Mouse (Mus musculus): ENCODE data around the gene Adgre5. TPM values are rescaled to one million over a fixed set of nuclear protein-coding genes. Genes with fewer than 3 reads are reported as not detected.

The Adgre5 gene
- polyA plus RNA-seq, 1 experiment, result 114 TPM

DNA sequence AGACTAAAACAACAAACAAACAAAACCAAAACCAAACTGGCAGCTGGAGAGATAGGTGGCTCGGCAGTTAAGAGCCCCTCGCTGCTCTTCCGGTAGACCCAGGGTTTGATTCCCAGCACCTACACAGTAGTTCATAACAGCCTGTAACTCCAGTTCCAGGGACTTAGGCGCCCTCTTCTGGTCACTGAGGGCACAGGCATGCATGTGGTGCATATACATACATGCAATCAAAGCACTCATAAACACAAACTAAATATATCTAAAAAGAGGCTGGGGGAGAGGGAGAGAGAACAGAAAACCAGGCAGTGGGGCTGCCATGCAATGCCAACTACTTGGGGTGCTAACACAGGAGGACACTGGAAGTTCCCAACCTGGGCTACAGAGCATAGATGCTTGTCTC is 3.8 kb downstream of the Adgre5 start:
- Histone ChIP-seq H3K4me3 (ENCODE audit: insufficient read depth, poor library complexity, severe bottlenecking) (no peak overlapping the region), H3K36me3 (ENCODE audit: control insufficient read depth, insufficient read depth) (peaks cover 7% of the 10 kb centered on the region)
- TF ChIP-seq CTCF (IDR thresholded peaks at IDR 0.05; ENCODE audit: control insufficient read depth, insufficient read depth, insufficient read length) (peak; percentile 0), MYOD1 (IDR thresholded peaks at IDR 0.05; ENCODE audit: control insufficient read depth, insufficient read length, low read depth) (no peak)

DNA sequence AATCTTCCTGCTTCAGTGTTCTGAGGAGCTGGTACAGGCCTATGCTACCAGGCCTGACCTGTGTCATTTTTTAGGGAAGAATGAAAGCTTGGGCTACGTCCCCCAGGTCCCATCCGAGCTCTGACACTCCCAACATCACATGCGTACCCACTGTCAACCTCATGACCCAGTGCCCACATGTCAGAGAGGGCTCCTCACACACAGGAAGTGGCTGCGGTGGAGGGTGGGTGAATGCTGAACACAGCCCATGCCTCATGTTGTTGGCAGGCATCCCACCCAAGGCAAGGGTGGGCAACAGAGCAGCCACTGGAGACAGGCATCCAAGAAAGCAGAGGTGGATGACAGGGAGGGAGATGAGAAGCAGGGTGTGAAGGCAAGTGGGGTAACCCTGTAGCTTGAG is 4.4 kb downstream of the Adgre5 start:
- H3K79me2 ChIP-seq (ENCODE audit: control insufficient read depth, insufficient read depth), result peaks cover 69% of the 10 kb centered on the region
- peaks cover 30% of the 10 kb centered on the region for H3K79me3 ChIP-seq (ENCODE audit: low read depth)
- no peak overlapping the region for H3K4me3 ChIP-seq (ENCODE audit: insufficient read depth, poor library complexity, severe bottlenecking)
- H3ac ChIP-seq (ENCODE audit: control insufficient read depth, insufficient read length, low read depth), result no peak overlapping the region
- TF ChIP-seq MAX (IDR thresholded peaks at IDR 0.05) (no peak), MYOD1 (IDR thresholded peaks at IDR 0.05; ENCODE audit: control insufficient read depth, insufficient read length, low read depth) (no peak), CTCF (IDR thresholded peaks at IDR 0.05; ENCODE audit: control insufficient read depth, insufficient read depth, insufficient read length) (no peak), MYOG (IDR thresholded peaks at IDR 0.05; ENCODE audit: control insufficient read depth, extremely low read depth, insufficient read length) (no peak), CEBPB (IDR thresholded peaks at IDR 0.05; ENCODE audit: low read depth) (no peak), USF1 (IDR thresholded peaks at IDR 0.05; ENCODE audit: low read depth) (no peak), FOSL1 (IDR thresholded peaks at IDR 0.05; ENCODE audit: insufficient read depth, low read length, poor library complexity, severe bottlenecking) (no peak)
- no peaks in the 10 kb centered on the region for H3K27me3 ChIP-seq (ENCODE audit: control insufficient read depth, insufficient read depth, insufficient read length)
- H3K36me3 ChIP-seq (ENCODE audit: control insufficient read depth, insufficient read depth), result peaks cover 13% of the 10 kb centered on the region

More for the DNA sequence above, 3.8 kb downstream of the Adgre5 start:
- peaks cover 69% of the 10 kb centered on the region for H3K79me2 ChIP-seq (ENCODE audit: control insufficient read depth, insufficient read depth)
- no peaks in the 10 kb centered on the region for H3K27me3 ChIP-seq (ENCODE audit: control insufficient read depth, insufficient read depth, insufficient read length)
- H3ac ChIP-seq (ENCODE audit: control insufficient read depth, insufficient read length, low read depth), result peak overlapping the region; percentile 37
- H3K79me3 ChIP-seq (ENCODE audit: low read depth), result peaks cover 30% of the 10 kb centered on the region

DNA sequence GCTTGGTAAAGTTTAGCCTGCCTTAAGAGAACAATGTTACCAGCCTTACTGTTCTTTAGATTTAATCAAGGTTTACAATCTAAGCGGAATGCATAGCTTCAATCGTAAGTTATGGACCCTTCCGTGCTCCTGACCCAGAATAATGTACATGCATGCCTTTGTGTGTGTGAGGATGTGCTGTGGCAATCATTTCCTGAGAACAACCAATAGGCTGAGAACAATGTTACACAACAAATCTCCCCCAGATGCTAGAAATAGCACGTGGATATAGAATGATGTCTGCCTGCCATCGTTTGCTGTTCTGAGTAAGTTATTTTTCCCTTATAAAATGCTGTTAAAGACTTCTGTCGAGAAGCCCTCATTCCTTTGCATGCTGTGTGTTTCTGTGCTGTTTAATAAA is 8.2 kb downstream of the Adgre5 start:
- Histone ChIP-seq H3K79me3 (ENCODE audit: low read depth) (peaks cover 26% of the 10 kb centered on the region), H3ac (ENCODE audit: control insufficient read depth, insufficient read length, low read depth) (no peak overlapping the region), H3K27me3 (ENCODE audit: control insufficient read depth, insufficient read depth, insufficient read length) (no peaks in the 10 kb centered on the region), H3K36me3 (ENCODE audit: control insufficient read depth, insufficient read depth) (peaks cover 38% of the 10 kb centered on the region), H3K79me2 (ENCODE audit: control insufficient read depth, insufficient read depth) (peaks cover 43% of the 10 kb centered on the region), H3K4me3 (ENCODE audit: insufficient read depth, poor library complexity, severe bottlenecking) (no peak overlapping the region)
- TF ChIP-seq FOSL1 (IDR thresholded peaks at IDR 0.05; ENCODE audit: insufficient read depth, low read length, poor library complexity, severe bottlenecking) (no peak), USF1 (IDR thresholded peaks at IDR 0.05; ENCODE audit: low read depth) (no peak), MYOD1 (IDR thresholded peaks at IDR 0.05; ENCODE audit: control insufficient read depth, insufficient read length, low read depth) (no peak), MAX (IDR thresholded peaks at IDR 0.05) (no peak), CEBPB (IDR thresholded peaks at IDR 0.05; ENCODE audit: low read depth) (no peak), CTCF (IDR thresholded peaks at IDR 0.05; ENCODE audit: control insufficient read depth, insufficient read depth, insufficient read length) (no peak), MYOG (IDR thresholded peaks at IDR 0.05; ENCODE audit: control insufficient read depth, extremely low read depth, insufficient read length) (no peak)

DNA sequence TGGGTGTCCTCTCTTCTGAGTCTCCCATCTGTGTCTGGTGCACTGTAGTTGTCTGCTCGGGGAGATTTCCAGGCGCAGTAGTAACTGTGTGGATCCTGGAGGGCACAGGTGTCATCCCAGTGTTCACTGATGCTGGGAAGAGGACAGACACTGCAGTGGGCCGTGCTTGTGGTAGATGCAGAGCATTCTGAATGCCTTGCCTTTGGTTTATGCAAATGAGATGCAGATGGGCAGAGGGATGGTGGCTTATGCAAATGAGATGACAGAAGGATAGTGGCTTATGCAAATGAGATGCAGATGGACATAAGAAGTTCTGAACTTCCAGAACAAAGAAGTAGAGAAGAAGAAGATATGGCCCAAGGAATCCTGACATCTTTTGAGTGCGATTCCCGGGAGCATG is 9.2 kb downstream of the Adgre5 start:
- Histone ChIP-seq H3ac (ENCODE audit: control insufficient read depth, insufficient read length, low read depth) (no peak overlapping the region), H3K27me3 (ENCODE audit: control insufficient read depth, insufficient read depth, insufficient read length) (no peaks in the 10 kb centered on the region), H3K4me3 (ENCODE audit: insufficient read depth, poor library complexity, severe bottlenecking) (no peak overlapping the region), H3K79me2 (ENCODE audit: control insufficient read depth, insufficient read depth) (peaks cover 37% of the 10 kb centered on the region), H3K36me3 (ENCODE audit: control insufficient read depth, insufficient read depth) (peaks cover 41% of the 10 kb centered on the region), H3K79me3 (ENCODE audit: low read depth) (peaks cover 22% of the 10 kb centered on the region)
- TF ChIP-seq CEBPB (IDR thresholded peaks at IDR 0.05; ENCODE audit: low read depth) (no peak), USF1 (IDR thresholded peaks at IDR 0.05; ENCODE audit: low read depth) (no peak), MAX (IDR thresholded peaks at IDR 0.05) (no peak), CTCF (IDR thresholded peaks at IDR 0.05; ENCODE audit: control insufficient read depth, insufficient read depth, insufficient read length) (no peak), MYOD1 (IDR thresholded peaks at IDR 0.05; ENCODE audit: control insufficient read depth, insufficient read length, low read depth) (no peak), FOSL1 (IDR thresholded peaks at IDR 0.05; ENCODE audit: insufficient read depth, low read length, poor library complexity, severe bottlenecking) (no peak), MYOG (IDR thresholded peaks at IDR 0.05; ENCODE audit: control insufficient read depth, extremely low read depth, insufficient read length) (no peak)

DNA sequence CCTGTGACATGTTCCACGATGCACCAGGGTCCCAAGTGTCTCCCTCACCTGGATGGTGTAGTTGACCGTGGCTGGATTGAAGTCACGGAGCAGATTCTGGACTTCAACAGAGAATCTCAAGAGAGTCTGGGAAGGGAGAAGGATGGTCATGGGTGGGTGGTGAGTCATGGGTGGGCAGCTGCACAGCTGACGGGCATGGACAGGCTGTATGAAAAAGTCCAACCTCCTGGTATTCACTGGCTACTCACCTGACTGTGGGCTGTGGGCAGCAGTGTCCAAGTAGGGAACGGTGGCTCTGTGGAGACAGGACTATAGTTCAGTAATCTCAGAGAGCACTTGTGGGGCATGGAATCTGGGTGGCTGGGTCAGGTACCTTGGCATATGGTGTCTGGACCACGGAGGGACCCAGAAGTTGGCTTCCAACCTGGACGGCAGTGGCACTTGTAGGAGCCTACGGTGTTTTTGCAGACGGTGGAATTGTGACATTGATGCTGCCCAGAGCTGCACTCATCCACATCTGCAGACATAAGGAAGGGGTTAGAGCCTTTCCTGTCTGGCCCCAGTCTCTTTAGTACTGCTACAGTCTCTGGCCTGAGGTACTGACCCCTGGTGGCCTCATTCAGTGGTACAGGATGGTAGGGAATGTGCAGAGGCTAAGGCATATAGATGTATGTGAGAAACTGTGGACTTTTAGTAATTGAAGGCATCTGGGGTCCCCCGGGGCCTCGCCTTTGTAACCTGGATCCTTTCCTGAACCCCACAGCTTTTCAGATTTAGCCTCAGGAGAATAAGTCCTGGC is 11.9 kb downstream of the Adgre5 start:
- Histone ChIP-seq H3ac (ENCODE audit: control insufficient read depth, insufficient read length, low read depth) (no peak overlapping the region), H3K27me3 (ENCODE audit: control insufficient read depth, insufficient read depth, insufficient read length) (no peaks in the 10 kb centered on the region), H3K79me2 (ENCODE audit: control insufficient read depth, insufficient read depth) (peaks cover 10% of the 10 kb centered on the region), H3K79me3 (ENCODE audit: low read depth) (no peaks in the 10 kb centered on the region), H3K4me3 (ENCODE audit: insufficient read depth, poor library complexity, severe bottlenecking) (no peak overlapping the region), H3K36me3 (ENCODE audit: control insufficient read depth, insufficient read depth) (peaks cover 65% of the 10 kb centered on the region)
- TF ChIP-seq USF1 (IDR thresholded peaks at IDR 0.05; ENCODE audit: low read depth) (no peak), CTCF (IDR thresholded peaks at IDR 0.05; ENCODE audit: control insufficient read depth, insufficient read depth, insufficient read length) (no peak), FOSL1 (IDR thresholded peaks at IDR 0.05; ENCODE audit: insufficient read depth, low read length, poor library complexity, severe bottlenecking) (no peak), MYOD1 (IDR thresholded peaks at IDR 0.05; ENCODE audit: control insufficient read depth, insufficient read length, low read depth) (no peak), MAX (IDR thresholded peaks at IDR 0.05) (no peak), MYOG (IDR thresholded peaks at IDR 0.05; ENCODE audit: control insufficient read depth, extremely low read depth, insufficient read length) (no peak), CEBPB (IDR thresholded peaks at IDR 0.05; ENCODE audit: low read depth) (no peak)

Measured in C2C12 (cell line).